8 mouse cellular contexts compared by ENCODE assay signal in genomic region chr4:149170394-149170931, GRCm38 (mm10). TPM values are rescaled to one million over a fixed set of nuclear protein-coding genes. Genes with fewer than 3 reads are reported as not detected.
DNase-seq lines count a peak whose midpoint lies in the region; ATAC-seq and TF ChIP-seq lines count a peak whose summit lies in the region.

No protein-coding gene starts in this region.

- intact Hi-C loops in heart, adult 2 months (cut with DNase I) = no loop called here
- intact Hi-C loops in left cerebral cortex, postnatal 4 days (cut with DNase I) = no loop called here

- H3K79me2 ChIP-seq in heart, adult 2 months (replicated peaks; ENCODE audit: control insufficient read depth, insufficient read depth, low read length) = no peaks in the 10 kb centered on the region

- peak overlapping the region; percentile 31; the same call in 1 of the 2 replicates for H3K27ac ChIP-seq in heart, adult 2 months
- H3K27ac ChIP-seq in intestine, postnatal 0 days (ENCODE audit: low read depth, low read length) = peak overlapping the region; percentile 94
- no peak overlapping the region for H3K27ac ChIP-seq in midbrain, embryonic 10.5 days (replicated peaks)

- no peak for TF ChIP-seq EP300 in heart, adult 2 months (IDR thresholded peaks at IDR 0.05; ENCODE audit: insufficient read depth, low read depth, low read length)

- 47% methylated on average over 7 of the region's 7 CpGs for WGBS in heart, adult 2 months
- 24% methylated on average over 7 of the region's 7 CpGs for WGBS in intestine, postnatal 0 days
- 72% methylated on average over 7 of the region's 7 CpGs for WGBS in midbrain, embryonic 10.5 days

- peak overlapping the region; percentile 43 for H3K4me2 ChIP-seq in intestine, postnatal 0 days (replicated peaks; ENCODE audit: low read depth)

- no peak for TF ChIP-seq POLR2A in heart, adult 2 months (IDR thresholded peaks at IDR 0.05; ENCODE audit: insufficient read depth, low read depth, low read length)

- no peak overlapping the region for H3K9ac ChIP-seq in heart, adult 2 months (ENCODE audit: low read depth, low read length)
- H3K9ac ChIP-seq in intestine, postnatal 0 days (ENCODE audit: low read depth, low read length) = no peak overlapping the region

- H3K4me3 ChIP-seq in heart, adult 2 months = no peak overlapping the region
- H3K4me3 ChIP-seq in intestine, postnatal 0 days (ENCODE audit: low read depth, low read length) = no peak overlapping the region
- no peak overlapping the region for H3K4me3 ChIP-seq in midbrain, embryonic 10.5 days

- no peaks in the 10 kb centered on the region for H3K36me3 ChIP-seq in heart, adult 2 months (ENCODE audit: control insufficient read depth, insufficient read depth, low read length)
- no peaks in the 10 kb centered on the region for H3K36me3 ChIP-seq in intestine, postnatal 0 days (ENCODE audit: control insufficient read depth, insufficient read depth)
- peaks cover 6% of the 10 kb centered on the region for H3K36me3 ChIP-seq in midbrain, embryonic 10.5 days

- peak; percentile 76 for ATAC-seq in intestine, postnatal 0 days

- H3K4me1 ChIP-seq in heart, adult 2 months (ENCODE audit: control insufficient read depth, insufficient read depth, low read length) = peaks cover 7% of the 10 kb centered on the region
- H3K4me1 ChIP-seq in intestine, postnatal 0 days (replicated peaks; ENCODE audit: control insufficient read depth, insufficient read depth, low read length) = peaks cover 5% of the 10 kb centered on the region
- H3K4me1 ChIP-seq in midbrain, embryonic 10.5 days = peaks cover 18% of the 10 kb centered on the region

- no peaks in the 10 kb centered on the region for H3K9me3 ChIP-seq in intestine, postnatal 0 days (ENCODE audit: control insufficient read depth)
- no peaks in the 10 kb centered on the region for H3K9me3 ChIP-seq in midbrain, embryonic 10.5 days (replicated peaks)

- TF ChIP-seq CTCF in heart, adult 2 months (IDR thresholded peaks at IDR 0.05) = no peak
- no peak for TF ChIP-seq CTCF in intestine, postnatal 0 days (IDR thresholded peaks at IDR 0.05; ENCODE audit: low read depth)

- peak in 1 of 2 experiments; percentile 30 for DNase-seq in heart, adult 2 months
- DNase-seq in heart, adult 8-10 months (ENCODE audit: low spot score) = no peak
- DNase-seq in MEL-GATA-1-ER (ENCODE audit: extremely low read depth, low read depth) = peak; percentile 65
- peak; percentile 55 to 67 for DNase-seq in lung, postnatal 4 days
- DNase-seq in cerebellum, adult 8-10 months = no peak
- no peak for DNase-seq in midbrain, embryonic 10.5 days (ENCODE audit: low spot score)
- no peak for DNase-seq in left cerebral cortex, postnatal 4 days

- no peaks in the 10 kb centered on the region for H3K27me3 ChIP-seq in heart, adult 2 months (ENCODE audit: control insufficient read depth, insufficient read depth, low read length)
- no peaks in the 10 kb centered on the region for H3K27me3 ChIP-seq in intestine, postnatal 0 days (replicated peaks; ENCODE audit: control insufficient read depth, insufficient read depth, low read length)
- no peaks in the 10 kb centered on the region for H3K27me3 ChIP-seq in midbrain, embryonic 10.5 days (ENCODE audit: low read depth, poor library complexity, severe bottlenecking)

RNA-seq across cellular contexts. Expression of gene Pgd, which starts 3.9 kb away (rescaled TPM):
- 10 to 100 TPM; 32.8 to 36.8 TPM for total RNA-seq in heart, adult 2 months (2021)
- polyA plus RNA-seq in heart, adult 2 months (2012; rRNA removed) = 44.8 and 45.3 TPM in 2 replicates
- 10 to 100 TPM; 37.5 to 47.2 (median 42.3) TPM for total RNA-seq in heart, adult 8-10 months (2022)
- 109 and 113 TPM in 2 replicates for polyA plus RNA-seq in intestine, postnatal 0 days (2015; fragmentation: Nextera tagmentation; extraction: Ambion mirVana)
- polyA plus RNA-seq in midbrain, embryonic 10.5 days (2016; fragmentation: Nextera tagmentation; extraction: Ambion mirVana) = 168 TPM in 2 replicates
- total RNA-seq in left cerebral cortex, postnatal 4 days (2021) = 10 to 100 TPM; 64.6 to 64.7 TPM

RNA-seq across cellular contexts. Expression of gene Cenps, which starts 33.0 kb away (rescaled TPM):
- 1 to 10 TPM; 7.4 to 8.3 TPM for total RNA-seq in heart, adult 2 months (2021)
- polyA plus RNA-seq in heart, adult 2 months (2012; rRNA removed) = 0.85 and 0.96 TPM in 2 replicates
- 10 to 100 TPM in 2 of 4 experiments, 1 to 10 TPM in 2; 6.5 to 10.8 (median 9.4) TPM for total RNA-seq in heart, adult 8-10 months (2022)
- 10.6 and 12.1 TPM in 2 replicates for polyA plus RNA-seq in intestine, postnatal 0 days (2015; fragmentation: Nextera tagmentation; extraction: Ambion mirVana)
- 59.4 and 72.8 TPM in 2 replicates for polyA plus RNA-seq in midbrain, embryonic 10.5 days (2016; fragmentation: Nextera tagmentation; extraction: Ambion mirVana)
- 10 to 100 TPM; 33.5 to 38.3 TPM for total RNA-seq in left cerebral cortex, postnatal 4 days (2021)

RNA-seq across cellular contexts. Expression of gene Cort, which starts 43.9 kb away (rescaled TPM):
- total RNA-seq in heart, adult 2 months (2021) = under 1 TPM; 0.52 to 0.59 TPM
- not detected in 2 replicates for polyA plus RNA-seq in heart, adult 2 months (2012; rRNA removed)
- 1 to 10 TPM in 1 of 4 experiments, under 1 TPM in 2, not detected in 1; 0.41 to 1.1 (median 0.84) TPM for total RNA-seq in heart, adult 8-10 months (2022)
- not detected in 2 replicates for polyA plus RNA-seq in intestine, postnatal 0 days (2015; fragmentation: Nextera tagmentation; extraction: Ambion mirVana)
- polyA plus RNA-seq in midbrain, embryonic 10.5 days (2016; fragmentation: Nextera tagmentation; extraction: Ambion mirVana) = 0.19 and 0.42 TPM in 2 replicates
- 10 to 100 TPM; 13.8 to 16.6 TPM for total RNA-seq in left cerebral cortex, postnatal 4 days (2021)

Comparison
In these comparisons a context has a peak if more than half of its experiments do, and no peak if none do; other contexts are left out.
1. DNase-seq: peak in MEL-GATA-1-ER (single experiment) and lung, postnatal 4 days (2 of 2); none in heart, adult 8-10 months (single experiment), cerebellum, adult 8-10 months (single experiment), midbrain, embryonic 10.5 days (single experiment) and left cerebral cortex, postnatal 4 days (single experiment).
2. RNA of gene Cort, which starts 43.9 kb away (total RNA-seq): 13.8 to 16.6 TPM in left cerebral cortex, postnatal 4 days; 0.41 to 1.1 TPM in heart, adult 8-10 months and 0.52 to 0.59 TPM in heart, adult 2 months; every median in the first group is over 4 times any median in the second.